Mouse (Mus musculus) forebrain, embryonic 11.5 days (tissue): Measurements from ENCODE around the gene Dennd2a. TPM values are rescaled to one million over a fixed set of nuclear protein-coding genes. Genes with fewer than 3 reads are reported as not detected.
A peak's percentile ranks its signal among the peaks of the same experiment; 100 is the strongest.

Experiments used
- ATAC-seq: fragments of 200-750 bp; cut with Nextera tagmentation; replicated peaks from 2 replicates; pipeline ENCODE4 v1.8.0; 2017; ENCODE audit warnings: moderate TSS enrichment; ENCODE audit not compliant: low FRiP score
- DNase-seq: peaks from one replicate; pipeline ENCODE4 v3.0.0-alpha.2; 2017; ENCODE audit warnings: low spot score
- H3K27ac ChIP-seq: fragments of 300-500 bp; sonication (generic); 2 replicates; pipeline ENCODE4 v1.5.1; 2014; ENCODE audit warnings: low read depth, low read length
- H3K27me3 ChIP-seq: fragments of 300-500 bp; sonication (generic); 2 replicates; pipeline ENCODE4 v1.6.1; 2014; ENCODE audit warnings: mild to moderate bottlenecking, low read length, mixed read lengths; ENCODE audit not compliant: control insufficient read depth, insufficient read depth
- H3K36me3 ChIP-seq: fragments of 300-500 bp; sonication (generic); 2 replicates; pipeline ENCODE4 v1.6.1; 2014; ENCODE audit warnings: mild to moderate bottlenecking, low read length, moderate library complexity, mixed read lengths; ENCODE audit not compliant: control insufficient read depth, insufficient read depth
- H3K4me1 ChIP-seq: fragments of 300-500 bp; sonication (generic); replicated peaks from 2 replicates; pipeline ENCODE4 v1.6.1; 2014; ENCODE audit warnings: low read length, mixed read lengths; ENCODE audit not compliant: control insufficient read depth, insufficient read depth
- H3K4me2 ChIP-seq: fragments of 300-500 bp; sonication (generic); 2 replicates; pipeline ENCODE4 v1.6.1; 2014; ENCODE audit warnings: low read depth, mild to moderate bottlenecking, low read length, moderate library complexity, mixed read lengths; ENCODE audit not compliant: severe bottlenecking
- H3K4me3 ChIP-seq: fragments of 300-500 bp; sonication (generic); 2 replicates; pipeline ENCODE4 v1.5.1; 2014; ENCODE audit warnings: low read depth, low read length
- H3K9ac ChIP-seq: fragments of 300-500 bp; sonication (generic); 2 replicates; pipeline ENCODE4 v1.6.1; 2014; ENCODE audit warnings: low read length
- H3K9me3 ChIP-seq: fragments of 300-500 bp; sonication (generic); 2 replicates; pipeline ENCODE4 v1.6.1; 2016; ENCODE audit warnings: low read length, mixed read lengths; ENCODE audit not compliant: control insufficient read depth
- WGBS: fragments of 180-500 bp; shearing (Covaris S2); extraction: QIAGEN DNeasy Blood & Tissue Kit; methylation state at CpG from one replicate; pipeline ENCODE4 v1.1.7; 2014; 5-methylcytosine and 5-hydroxymethylcytosine counted together
- polyA plus RNA-seq: library from polyadenylated mRNA; unstranded; fragments of >200 nt; fragmentation: Nextera tagmentation; extraction: Ambion mirVana; gene quantifications from 2 replicates; pipeline ENCODE4 v1.2.1, GENCODE M21; 2014

Dennd2a gene
- polyA plus RNA-seq, 1 experiment from 2014 or later: 42.5 TPM

- Histone ChIP-seq H3K4me2 (no peak overlapping the region), H3K27me3 (no peaks in the 10 kb centered on the region), H3K4me3 (no peak overlapping the region), H3K4me1 (peaks cover 14% of the 10 kb centered on the region), H3K9me3 (no peaks in the 10 kb centered on the region; the same call in 1 of the 2 replicates), H3K36me3 (no peaks in the 10 kb centered on the region), H3K27ac (no peak overlapping the region), H3K9ac (no peak overlapping the region)
- WGBS: 95% methylated on average over 5 of the region's 5 CpGs
- DNase-seq (no peak), ATAC-seq (no peak)
Observed at GRCm38 (mm10) chr6:39537276-39537675, 20.4 kb downstream of the Dennd2a start.

GRCm38 (mm10) chr6:39536621-39537020, 21.0 kb downstream of the Dennd2a start:
- H3K9ac ChIP-seq: no peak overlapping the region
- H3K9me3 ChIP-seq: no peaks in the 10 kb centered on the region; the same call in 1 of the 2 replicates
- DNase-seq: no peak
- H3K27ac ChIP-seq: no peak overlapping the region
- no peaks in the 10 kb centered on the region for H3K27me3 ChIP-seq
- ATAC-seq: no peak
- peaks cover 14% of the 10 kb centered on the region for H3K4me1 ChIP-seq
- H3K4me2 ChIP-seq: no peak overlapping the region
- H3K4me3 ChIP-seq: no peak overlapping the region
- 62% methylated on average over 1 of the region's 1 CpGs for WGBS
- no peaks in the 10 kb centered on the region for H3K36me3 ChIP-seq

GRCm38 (mm10) chr6:39534944-39535343, 22.7 kb downstream of the Dennd2a start:
- DNase-seq (no peak), ATAC-seq (no peak)
- no peak overlapping the region for H3K4me2 ChIP-seq
- H3K36me3 ChIP-seq: no peaks in the 10 kb centered on the region
- H3K27me3 ChIP-seq: no peaks in the 10 kb centered on the region
- no peak overlapping the region for H3K4me3 ChIP-seq
- H3K9ac ChIP-seq: no peak overlapping the region
- H3K27ac ChIP-seq: no peak overlapping the region
- H3K4me1 ChIP-seq: peaks cover 7% of the 10 kb centered on the region
- H3K9me3 ChIP-seq: no peaks in the 10 kb centered on the region; the same call in 1 of the 2 replicates

GRCm38 (mm10) chr6:39528671-39529535, 28.8 kb downstream of the Dennd2a start:
- ATAC-seq: 0 out of 2 replicates have a peak, but pooled peaks have one; percentile 36
- Histone ChIP-seq H3K36me3 (no peaks in the 10 kb centered on the region), H3K4me3 (no peak overlapping the region), H3K4me1 (peaks cover 8% of the 10 kb centered on the region), H3K27me3 (no peaks in the 10 kb centered on the region), H3K9ac (no peak overlapping the region), H3K27ac (no peak overlapping the region), H3K4me2 (no peak overlapping the region), H3K9me3 (no peaks in the 10 kb centered on the region; the same call in 1 of the 2 replicates)
- no peak for DNase-seq
- 51% methylated on average over 12 of the region's 12 CpGs for WGBS

GRCm38 (mm10) chr6:39527811-39528210, 29.9 kb downstream of the Dennd2a start:
- DNase-seq (no peak), ATAC-seq (no peak)
- 74% methylated on average over 4 of the region's 4 CpGs for WGBS
- no peak overlapping the region for H3K4me3 ChIP-seq
- H3K4me2 ChIP-seq: no peak overlapping the region
- H3K27ac ChIP-seq: no peak overlapping the region
- H3K9ac ChIP-seq: no peak overlapping the region
- H3K36me3 ChIP-seq: peaks cover 4% of the 10 kb centered on the region
- H3K27me3 ChIP-seq: no peaks in the 10 kb centered on the region
- H3K9me3 ChIP-seq: no peaks in the 10 kb centered on the region
- H3K4me1 ChIP-seq: peaks cover 8% of the 10 kb centered on the region

- H3K27ac ChIP-seq: no peak overlapping the region
Observed at GRCm38 (mm10) chr6:39527337-39527784, 30.3 kb downstream of the Dennd2a start.

GRCm38 (mm10) chr6:39526797-39527196, 30.9 kb downstream of the Dennd2a start:
- Histone ChIP-seq H3K36me3 (peaks cover 12% of the 10 kb centered on the region), H3K9ac (no peak overlapping the region), H3K4me3 (no peak overlapping the region), H3K9me3 (no peaks in the 10 kb centered on the region), H3K4me2 (no peak overlapping the region), H3K27ac (no peak overlapping the region), H3K4me1 (peaks cover 8% of the 10 kb centered on the region), H3K27me3 (no peaks in the 10 kb centered on the region)
- ATAC-seq: no peak
- 87% methylated on average over 9 of the region's 10 CpGs for WGBS
- no peak for DNase-seq

More at GRCm38 (mm10) chr6:39527337-39527784, 30.3 kb downstream of the Dennd2a start:
- peaks cover 8% of the 10 kb centered on the region for H3K36me3 ChIP-seq
- peaks cover 8% of the 10 kb centered on the region for H3K4me1 ChIP-seq
- H3K4me2 ChIP-seq: no peak overlapping the region
- no peaks in the 10 kb centered on the region for H3K9me3 ChIP-seq
- H3K27me3 ChIP-seq: no peaks in the 10 kb centered on the region
- DNase-seq (no peak), ATAC-seq (no peak)
- WGBS: 94% methylated on average over 7 of the region's 7 CpGs
- no peak overlapping the region for H3K9ac ChIP-seq
- no peak overlapping the region for H3K4me3 ChIP-seq

GRCm38 (mm10) chr6:39523161-39523560, 34.5 kb downstream of the Dennd2a start:
- Histone ChIP-seq H3K27me3 (no peaks in the 10 kb centered on the region), H3K36me3 (peaks cover 25% of the 10 kb centered on the region), H3K4me2 (no peak overlapping the region), H3K4me1 (0 out of 2 replicates have a peak, but pooled peaks cover 2% of the 10 kb centered on the region), H3K9me3 (no peaks in the 10 kb centered on the region; the same call in 1 of the 2 replicates), H3K4me3 (no peak overlapping the region), H3K27ac (no peak overlapping the region), H3K9ac (no peak overlapping the region)
- ATAC-seq (no peak), DNase-seq (no peak)
- 94% methylated on average over 13 of the region's 13 CpGs for WGBS
